In the genomic region with DNA sequence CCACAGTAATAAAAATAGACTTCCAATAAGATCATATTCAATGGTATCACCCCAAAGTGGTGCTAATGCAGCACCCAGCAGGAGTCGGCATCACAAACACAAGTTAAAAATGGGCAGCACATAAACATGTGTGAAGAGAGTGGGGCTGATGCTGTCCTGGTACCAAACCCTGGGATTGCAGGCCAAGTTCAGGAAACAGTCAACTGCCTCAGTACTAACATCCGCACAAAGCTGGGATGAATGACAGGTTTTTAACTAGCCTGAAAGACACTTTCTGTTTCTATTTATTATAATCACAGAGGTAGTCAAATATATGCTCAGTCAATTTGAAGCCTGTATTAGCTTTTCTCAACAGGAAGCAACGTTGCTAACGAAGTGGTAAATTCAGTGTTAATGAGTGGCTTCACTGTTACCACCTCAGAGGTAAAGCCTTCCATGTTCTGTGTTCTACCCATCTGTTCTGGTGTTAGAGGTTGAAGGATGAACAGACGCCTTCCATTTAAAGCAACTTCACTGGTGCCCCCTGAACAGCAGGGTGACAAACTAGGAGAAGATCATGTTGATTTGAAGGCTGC, we compare ENCODE assay signal across 39 mouse cellular contexts. TPM values are rescaled to one million over a fixed set of nuclear protein-coding genes. Genes with fewer than 3 reads are reported as not detected.
A peak's percentile ranks its signal among the peaks of the same experiment; 100 is the strongest.
DNase-seq lines count a peak whose midpoint lies in the region; ATAC-seq and TF ChIP-seq lines count a peak whose summit lies in the region.
"Had no signal": no experiment of that assay in that cellular context is flagged by ENCODE, and none has a peak within 500 bp of the region (broad histone marks: within the 10 kb centered on the region; RNA-seq: fewer than 3 reads in every experiment).

No protein-coding gene starts in this region.

- peaks cover 9% of the 10 kb centered on the region for H3K4me1 ChIP-seq in forebrain, embryonic 16.5 days (replicated peaks; ENCODE audit: control insufficient read depth, insufficient read depth, low read length)
- H3K4me1 ChIP-seq in lung, adult 2 months (ENCODE audit: control insufficient read depth, insufficient read depth, low read length), result peaks cover 8% of the 10 kb centered on the region; the same call in 1 of the 2 replicates
- H3K4me1 ChIP-seq in kidney, embryonic 16.5 days (ENCODE audit: insufficient read depth, low read length), result no peaks in the 10 kb centered on the region
- H3K4me1 ChIP-seq: embryonic facial prominence, embryonic 13.5 days; limb, embryonic 15.5 days; neural tube, embryonic 12.5 days had no signal

- DNase-seq in layer of hippocampus, adult 2 months (ENCODE audit: low spot score in 2 of 2), result no peak
- DNase-seq in layer of hippocampus, adult 8-10 months (ENCODE audit: low spot score in 2 of 2), result no peak
- peak; percentile 43 for DNase-seq in brain, adult 2 months (ENCODE audit: low read depth, low spot score)
- DNase-seq in brain, embryonic 18.5 days (ENCODE audit: low read depth, low spot score), result peak; percentile 4
- DNase-seq in lung, adult 2 months, result no peak
- DNase-seq in urinary bladder, adult 18-20 months (ENCODE audit: low spot score in 2 of 2), result no peak
- DNase-seq: adrenal gland, postnatal 10 days; cerebellum, adult 8-10 months; gastrocnemius, postnatal 14 days; heart, postnatal 14 days; kidney, adult 9 months; kidney, postnatal 25 days; liver, embryonic 13.5 days; lung, embryonic 14.5 days; lung, postnatal 14 days; midbrain, embryonic 14.5 days; right cerebral cortex, postnatal 14 days had no signal

- H3K9me3 ChIP-seq in forebrain, embryonic 16.5 days (ENCODE audit: control insufficient read depth, low read length), result no peaks in the 10 kb centered on the region
- no peaks in the 10 kb centered on the region for H3K9me3 ChIP-seq in kidney, embryonic 16.5 days (ENCODE audit: low read length)
- H3K9me3 ChIP-seq: embryonic facial prominence, embryonic 13.5 days; hindbrain, embryonic 10.5 days; limb, embryonic 10.5 days; limb, embryonic 15.5 days; liver, embryonic 13.5 days; neural tube, embryonic 12.5 days had no signal

- no peak for TF ChIP-seq POLR2A in lung, adult 2 months (IDR thresholded peaks at IDR 0.05; ENCODE audit: borderline replicate concordance, extremely low read depth, low read depth, low read length)

- ATAC-seq in forebrain, embryonic 16.5 days, result peak; percentile 88
- ATAC-seq in kidney, embryonic 16.5 days (ENCODE audit: low FRiP score, low TSS enrichment), result no peak
- ATAC-seq: hindbrain, embryonic 16.5 days; intestine, postnatal 0 days had no signal

- no peak overlapping the region for H3K4me3 ChIP-seq in layer of hippocampus, adult 2 months
- H3K4me3 ChIP-seq in forebrain, embryonic 16.5 days (replicated peaks; ENCODE audit: low read length), result no peak overlapping the region
- no peak overlapping the region for H3K4me3 ChIP-seq in lung, adult 2 months (replicated peaks; ENCODE audit: extremely low read depth, low read depth, low read length)
- no peak overlapping the region for H3K4me3 ChIP-seq in kidney, embryonic 16.5 days (ENCODE audit: low read length)
- H3K4me3 ChIP-seq: embryonic facial prominence, embryonic 13.5 days; hindbrain, embryonic 10.5 days; limb, embryonic 10.5 days; limb, embryonic 15.5 days; liver, embryonic 13.5 days; neural tube, embryonic 12.5 days had no signal

- no peak for TF ChIP-seq CTCF in layer of hippocampus, adult 2 months (conservative IDR thresholded peaks at IDR 0.05)
- no peak for TF ChIP-seq CTCF in lung, adult 2 months (IDR thresholded peaks at IDR 0.05; ENCODE audit: insufficient read depth, low read length)

- 18% methylated on average over 5 of the region's 5 CpGs for whole genome bisulfite sequencing in forebrain, embryonic 16.5 days
- WGBS in lung, adult 2 months, result 48% methylated on average over 5 of the region's 5 CpGs
- WGBS in kidney, embryonic 16.5 days, result 82% methylated on average over 5 of the region's 5 CpGs

- H3K4me2 ChIP-seq in forebrain, embryonic 16.5 days (ENCODE audit: low read length), result no peak overlapping the region
- no peak overlapping the region for H3K4me2 ChIP-seq in kidney, embryonic 16.5 days (replicated peaks; ENCODE audit: low read depth, low read length)
- H3K4me2 ChIP-seq: embryonic facial prominence, embryonic 13.5 days; limb, embryonic 15.5 days; liver, embryonic 13.5 days; lung, embryonic 14.5 days; neural tube, embryonic 12.5 days had no signal

- peaks cover 11% of the 10 kb centered on the region; the same call in 1 of the 2 replicates for H3K36me3 ChIP-seq in forebrain, embryonic 16.5 days (ENCODE audit: control insufficient read depth, insufficient read depth)
- H3K36me3 ChIP-seq in kidney, embryonic 16.5 days (ENCODE audit: insufficient read depth, low read length), result peaks cover 27% of the 10 kb centered on the region

- no peaks in the 10 kb centered on the region for H3K27me3 ChIP-seq in forebrain, embryonic 16.5 days (replicated peaks; ENCODE audit: control insufficient read depth, insufficient read depth, low read length)
- no peaks in the 10 kb centered on the region for H3K27me3 ChIP-seq in kidney, embryonic 16.5 days (ENCODE audit: insufficient read depth, low read length)
- H3K27me3 ChIP-seq: CH12.LX; embryonic facial prominence, embryonic 13.5 days; limb, embryonic 15.5 days; liver, embryonic 13.5 days; neural tube, embryonic 12.5 days had no signal

- H3K27ac ChIP-seq in layer of hippocampus, adult 2 months, result peak overlapping the region; percentile 1; the same call in 1 of the 2 replicates
- H3K27ac ChIP-seq in forebrain, embryonic 16.5 days (ENCODE audit: low read length), result peak overlapping the region; percentile 9; the same call in 1 of the 2 replicates
- H3K27ac ChIP-seq in kidney, embryonic 16.5 days (ENCODE audit: low read length), result no peak overlapping the region
- H3K27ac ChIP-seq: embryonic facial prominence, embryonic 13.5 days; hindbrain, embryonic 10.5 days; limb, embryonic 10.5 days; limb, embryonic 15.5 days; liver, embryonic 13.5 days; neural tube, embryonic 12.5 days had no signal

- no peak overlapping the region for H3K9ac ChIP-seq in forebrain, embryonic 16.5 days (replicated peaks; ENCODE audit: low read depth, low read length)
- no peak overlapping the region for H3K9ac ChIP-seq in kidney, embryonic 16.5 days (replicated peaks; ENCODE audit: low read length)
- H3K9ac ChIP-seq: embryonic facial prominence, embryonic 13.5 days; limb, embryonic 15.5 days; liver, embryonic 13.5 days; lung, embryonic 14.5 days; neural tube, embryonic 12.5 days had no signal

RNA-seq across cellular contexts. Expression of gene Gm17304, which starts 31.4 kb away (rescaled TPM):
- not detected for total RNA-seq in layer of hippocampus, adult 2 months (2021)
- not detected for total RNA-seq in layer of hippocampus, adult 8-10 months (2022)
- polyA plus RNA-seq in forebrain, embryonic 16.5 days (2015; fragmentation: Nextera tagmentation; extraction: Ambion mirVana), result not detected in 2 replicates
- not detected in 2 replicates for polyA plus RNA-seq in lung, adult 2 months (2012; rRNA removed)
- not detected in 2 replicates for polyA plus RNA-seq in kidney, embryonic 16.5 days (2015; fragmentation: Nextera tagmentation; extraction: Ambion mirVana)
- total RNA-seq: adrenal gland, postnatal 10 days; CH12.LX; ES-E14; gastrocnemius, postnatal 14 days; granulocyte monocyte progenitor cell, adult 5-6 weeks; heart, postnatal 14 days; layer of hippocampus, adult 18-20 months; layer of hippocampus, postnatal 25 days; left cerebral cortex, adult 8-10 months had no signal
- polyA plus RNA-seq: C2C12; embryonic facial prominence, embryonic 13.5 days; heart, embryonic 14.5 days; hindbrain, embryonic 10.5 days; hindbrain, embryonic 16.5 days; intestine, postnatal 0 days; limb, embryonic 10.5 days; limb, embryonic 15.5 days; liver, embryonic 13.5 days; lung, embryonic 14.5 days; midbrain, embryonic 14.5 days; neural tube, embryonic 12.5 days; small intestine, adult 2 months; stomach, embryonic 14.5 days; testis, adult 2 months; thymus, postnatal 0 days; urinary bladder, adult 2 months had no signal

RNA-seq across cellular contexts. Expression of gene Zfp644, which starts 56.8 kb away (rescaled TPM):
- 100 to 1,000 TPM; 104 TPM for total RNA-seq in layer of hippocampus, adult 2 months (2021)
- 100 to 1,000 TPM; 102 to 132 (median 114) TPM for total RNA-seq in layer of hippocampus, adult 8-10 months (2022)
- 79.1 and 85.8 TPM in 2 replicates for polyA plus RNA-seq in forebrain, embryonic 16.5 days (2015; fragmentation: Nextera tagmentation; extraction: Ambion mirVana)
- polyA plus RNA-seq in lung, adult 2 months (2012; rRNA removed), result 11.2 and 15.1 TPM in 2 replicates
- polyA plus RNA-seq in kidney, embryonic 16.5 days (2015; fragmentation: Nextera tagmentation; extraction: Ambion mirVana), result 44.8 and 59.8 TPM in 2 replicates

Comparison
In these comparisons a context has a peak if more than half of its experiments do, and no peak if none do; other contexts are left out.
1. DNase-seq: peak in brain, adult 2 months (single experiment) and brain, embryonic 18.5 days (single experiment); none in layer of hippocampus, adult 2 months (0 of 2), layer of hippocampus, adult 8-10 months (0 of 2), lung, adult 2 months (single experiment) and urinary bladder, adult 18-20 months (0 of 2).